Mouse (Mus musculus) lung, postnatal 0 days (tissue): Measurements from ENCODE around the gene Gm21860.
"Not testable (repeated sequence)": the region's sequence is repeated elsewhere in the genome, so short reads cannot be mapped to it uniquely, and the experiment has no call there.

Experiments used
- CTCF ChIP-seq: IDR thresholded peaks from 2 replicates; pipeline ENCODE4 v1.5.1; 2016; ENCODE audit warnings: antibody characterized with exemption, mild to moderate bottlenecking
- EP300 ChIP-seq: IDR thresholded peaks from 2 replicates; pipeline ENCODE4 v1.6.1; 2016; ENCODE audit warnings: antibody characterized with exemption, mild to moderate bottlenecking, control low read depth

DNA sequence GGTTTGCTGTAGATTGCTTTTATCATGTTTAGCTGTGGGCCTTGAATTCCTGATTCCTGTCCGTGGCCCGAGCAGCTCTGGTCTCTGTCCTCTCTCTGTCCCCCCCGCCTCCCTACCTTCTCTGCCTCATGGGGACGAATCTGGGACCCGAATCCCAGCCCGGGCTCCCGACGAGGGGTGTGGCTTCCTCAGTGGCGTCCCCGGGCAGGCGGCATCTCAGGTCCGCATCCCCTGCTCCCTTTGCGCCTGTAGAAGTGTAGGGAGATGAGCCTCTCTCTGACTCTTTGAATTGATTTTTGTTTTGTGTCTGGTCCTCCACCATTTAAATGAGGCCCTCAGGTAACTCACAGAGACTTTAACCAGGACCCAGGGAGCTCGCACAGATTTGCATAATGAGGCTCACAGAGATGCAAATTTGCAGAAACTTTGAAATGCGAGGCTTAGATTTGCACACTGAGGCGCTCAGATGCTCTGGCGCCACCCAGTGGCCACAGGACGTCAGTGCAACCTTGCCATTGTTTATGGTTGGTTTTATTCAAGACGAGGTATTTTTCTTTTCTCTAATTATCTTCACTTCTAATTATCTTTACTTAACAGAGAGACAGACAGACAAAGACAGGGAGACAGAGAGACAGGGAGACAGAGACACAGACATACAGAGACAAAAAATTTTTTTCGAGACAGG lies 23.6 kb downstream of the Gm21860 start:
- TF ChIP-seq CTCF, EP300: not testable (repeated sequence)
